Comparison of ENCODE assay signal across 8 mouse cellular contexts in the genomic region with DNA sequence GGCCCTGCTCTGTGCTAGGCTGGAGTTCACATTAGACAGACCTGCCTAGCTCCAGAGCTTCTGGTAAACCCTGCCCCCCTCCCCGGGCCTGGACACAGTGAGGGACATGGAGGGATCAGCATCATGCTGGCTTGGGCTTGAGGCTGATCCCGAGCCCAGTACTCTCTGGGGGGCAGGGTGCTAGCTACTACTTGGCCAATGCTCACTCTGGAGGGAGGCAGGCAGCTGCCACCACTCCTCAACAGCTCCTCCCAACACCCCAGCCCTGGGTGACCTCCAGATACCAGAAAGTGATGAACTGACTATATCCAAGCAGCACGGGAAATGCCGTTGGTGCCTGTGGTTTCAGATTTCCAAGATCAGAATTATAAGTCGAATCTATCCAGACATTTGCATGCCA. TPM values are rescaled to one million over a fixed set of nuclear protein-coding genes. Genes with fewer than 3 reads are reported as not detected.
A peak's percentile ranks its signal among the peaks of the same experiment; 100 is the strongest.
DNase-seq lines count a peak whose midpoint lies in the region; TF ChIP-seq lines count a peak whose summit lies in the region.
"Had no signal": no experiment of that assay in that cellular context is flagged by ENCODE, and none has a peak within 500 bp of the region (broad histone marks: within the 10 kb centered on the region; RNA-seq: fewer than 3 reads in every experiment).

No protein-coding gene starts in this region.

- TF ChIP-seq POLR2A in myocyte (IDR thresholded peaks at IDR 0.05; ENCODE audit: insufficient read length, low read depth): no peak

- no peak for TF ChIP-seq CTCF in left cerebral cortex, adult 2 months (IDR thresholded peaks at IDR 0.05)

- H3K4me2 ChIP-seq in myocyte (ENCODE audit: low read depth): peak overlapping the region; percentile 33
- H3K4me2 ChIP-seq: hindbrain, embryonic 12.5 days had no signal

- no peak overlapping the region for H3K4me3 ChIP-seq in left cerebral cortex, adult 2 months
- no peak overlapping the region for H3K4me3 ChIP-seq in myocyte
- H3K4me3 ChIP-seq: hindbrain, embryonic 12.5 days had no signal

- H3K36me3 ChIP-seq in myocyte (ENCODE audit: control insufficient read depth, insufficient read depth): no peaks in the 10 kb centered on the region
- H3K36me3 ChIP-seq: hindbrain, embryonic 12.5 days had no signal

- no peaks in the 10 kb centered on the region for H3K27me3 ChIP-seq in myocyte (ENCODE audit: control insufficient read depth, insufficient read depth, insufficient read length)

- no peak overlapping the region for H3ac ChIP-seq in myocyte (ENCODE audit: control insufficient read depth, insufficient read length)

- peak; percentile 2 for DNase-seq in left cerebral cortex, postnatal 4 days
- DNase-seq in left cerebral cortex, adult 2 months (ENCODE audit: extremely low spot score in 1 of 2, low spot score in 2 of 2): no peak
- DNase-seq in heart, postnatal 10 days: peak; percentile 31 to 33
- peak; percentile 70 to 82 for DNase-seq in kidney, postnatal 4 days
- no peak for DNase-seq in urinary bladder, postnatal 25 days (ENCODE audit: low spot score)
- no peak for DNase-seq in cerebellum, adult 18-20 months

- intact Hi-C loops in left cerebral cortex, postnatal 4 days (cut with DNase I): no loop called here
- intact Hi-C loops in left cerebral cortex, adult 2 months (cut with DNase I): no loop called here
- intact Hi-C loops in heart, postnatal 10 days (cut with DNase I): no loop called here

- H3K27ac ChIP-seq in left cerebral cortex, adult 2 months: no peak overlapping the region
- H3K27ac ChIP-seq: hindbrain, embryonic 12.5 days had no signal

- H3K79me2 ChIP-seq in myocyte (ENCODE audit: control insufficient read depth, insufficient read depth): no peaks in the 10 kb centered on the region

TF ChIP-seq in myocyte, 11 proteins besides CTCF, POLR2A, EP300 and RAD21:
- TF ChIP-seq E2F4 (IDR thresholded peaks at IDR 0.05; ENCODE audit: insufficient read depth) (no peak), REST (IDR thresholded peaks at IDR 0.05; ENCODE audit: insufficient read depth, insufficient read length) (no peak), TCF12 (IDR thresholded peaks at IDR 0.05; ENCODE audit: insufficient read depth, poor library complexity, severe bottlenecking) (no peak), POLR2AphosphoS2 (IDR thresholded peaks at IDR 0.05; ENCODE audit: insufficient read length, low read depth) (no peak), CEBPB (IDR thresholded peaks at IDR 0.05; ENCODE audit: insufficient read depth, poor library complexity, severe bottlenecking) (no peak), SRF (IDR thresholded peaks at IDR 0.05; ENCODE audit: control insufficient read depth, insufficient read length, low read depth) (no peak), MYOD1 (IDR thresholded peaks at IDR 0.05; ENCODE audit: control insufficient read depth in 1 of 3, insufficient read length in 2 of 3, low read depth in 2 of 3) (peak; percentile 6 to 90 (median 84)), USF1 (IDR thresholded peaks at IDR 0.05; ENCODE audit: low read depth) (no peak), TCF3 (IDR thresholded peaks at IDR 0.05; ENCODE audit: insufficient read length, low read depth) (no peak), MYOG (IDR thresholded peaks at IDR 0.05; ENCODE audit: control insufficient read depth in 1 of 3, insufficient read depth in 1 of 3, insufficient read length in 2 of 3, low read depth in 2 of 3) (peak in 1 of 3 experiments; percentile 43), MAX (IDR thresholded peaks at IDR 0.05; ENCODE audit: low read depth) (no peak)

RNA-seq across cellular contexts. Expression of a gene that starts 25.9 kb away (rescaled TPM):
- total RNA-seq in left cerebral cortex, postnatal 4 days (2021): 10 to 100 TPM; 43.7 to 46.8 TPM
- total RNA-seq in left cerebral cortex, adult 2 months (2021): 10 to 100 TPM; 56.3 to 62.9 TPM
- total RNA-seq in heart, postnatal 10 days (2021): 10 to 100 TPM; 47.4 to 50.0 TPM
- polyA plus RNA-seq in myocyte (2012; fragmentation: generic; extraction: Trizol): 39.0 TPM

Comparison
In these comparisons a context has a peak if more than half of its experiments do, and no peak if none do; other contexts are left out.
1. DNase-seq: peak in left cerebral cortex, postnatal 4 days (single experiment), heart, postnatal 10 days (2 of 2) and kidney, postnatal 4 days (2 of 2); none in left cerebral cortex, adult 2 months (0 of 2), urinary bladder, postnatal 25 days (single experiment) and cerebellum, adult 18-20 months (0 of 2).